Mouse (Mus musculus) megakaryocyte, embryonic 14.5 days (primary cell): ENCODE measurements around the gene Sulf2.

Experiments
- FLI1 ChIP-seq: IDR thresholded peaks from 2 replicates; pipeline ENCODE4 v1.6.1; 2012; ENCODE audit warnings: low read length, inconsistent platforms, mixed read lengths
- GATA1 ChIP-seq: IDR thresholded peaks from 3 replicates; pipeline ENCODE4 v1.6.1; 2012; ENCODE audit warnings: mixed read lengths, low read length, inconsistent platforms, borderline replicate concordance

DNA sequence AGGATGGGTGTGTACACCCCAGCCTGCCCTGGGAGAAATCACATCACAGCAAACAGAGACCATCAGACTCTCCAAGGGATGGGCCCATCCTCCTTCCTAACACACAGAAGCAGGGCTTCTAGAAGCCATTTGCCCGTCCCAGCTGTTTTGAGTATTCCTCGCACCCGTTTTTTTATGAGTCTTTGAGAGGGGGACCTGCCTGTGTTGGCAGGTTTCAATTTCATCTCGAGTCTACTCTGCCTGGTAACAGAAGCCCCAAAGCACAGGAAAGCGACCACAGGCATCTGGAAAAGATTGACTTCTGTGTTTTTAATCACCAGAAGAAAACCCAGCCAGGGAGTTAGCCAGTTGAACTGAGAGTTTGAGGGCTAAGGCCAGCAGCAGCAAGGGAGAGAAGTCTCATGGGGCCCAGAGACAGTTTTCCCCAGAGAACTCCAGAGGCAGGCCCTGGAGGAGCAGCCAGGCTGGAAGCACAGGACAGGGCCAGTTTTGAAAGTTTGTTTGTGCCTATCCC is 24.7 kb upstream of the Sulf2 start:
- no peak for TF ChIP-seq GATA1
- TF ChIP-seq FLI1, result no peak
